Comparison of ENCODE assay signal across 30 mouse cellular contexts in the genomic region with DNA sequence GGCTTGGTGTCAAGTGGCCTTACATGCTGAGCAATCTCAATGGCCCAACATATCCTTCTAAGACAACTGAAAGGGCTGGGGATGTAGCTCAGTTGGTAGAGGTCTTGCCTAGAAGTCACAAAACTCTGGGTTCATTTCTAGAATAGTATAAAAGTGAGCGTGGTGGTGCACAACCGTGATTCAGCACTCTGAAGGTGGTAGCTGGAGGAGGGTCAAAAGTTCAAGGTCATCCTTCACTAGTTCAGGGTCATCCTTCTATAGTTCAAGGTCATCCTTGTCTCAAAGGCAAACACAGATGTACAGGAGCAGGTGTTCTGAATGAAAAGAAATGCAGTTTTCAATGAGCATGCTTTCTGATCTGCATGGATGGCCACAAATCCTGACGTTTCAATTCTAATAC.
DNase-seq lines count a peak whose midpoint lies in the region; ATAC-seq and TF ChIP-seq lines count a peak whose summit lies in the region.
"Had no signal": no experiment of that assay in that cellular context is flagged by ENCODE, and none has a peak within 500 bp of the region (broad histone marks: within the 10 kb centered on the region; RNA-seq: fewer than 3 reads in every experiment).

No protein-coding gene starts in this region.

- H3K4me3 ChIP-seq in limb, embryonic 12.5 days (replicated peaks) = no peak overlapping the region
- no peak overlapping the region for H3K4me3 ChIP-seq in limb, embryonic 10.5 days
- H3K4me3 ChIP-seq in limb, embryonic 13.5 days = no peak overlapping the region
- no peak overlapping the region for H3K4me3 ChIP-seq in hindbrain, embryonic 13.5 days
- H3K4me3 ChIP-seq in layer of hippocampus, adult 2 months = no peak overlapping the region
- H3K4me3 ChIP-seq: embryonic facial prominence, embryonic 10.5 days; embryonic facial prominence, embryonic 13.5 days; forebrain, embryonic 10.5 days; forebrain, embryonic 13.5 days; heart, embryonic 12.5 days; heart, embryonic 15.5 days; hindbrain, embryonic 10.5 days had no signal

- H3K4me2 ChIP-seq in limb, embryonic 12.5 days = no peak overlapping the region
- no peak overlapping the region for H3K4me2 ChIP-seq in limb, embryonic 13.5 days (replicated peaks)
- H3K4me2 ChIP-seq in hindbrain, embryonic 13.5 days = no peak overlapping the region
- H3K4me2 ChIP-seq: embryonic facial prominence, embryonic 13.5 days; forebrain, embryonic 13.5 days; heart, embryonic 12.5 days; heart, embryonic 15.5 days; hindbrain, embryonic 14.5 days had no signal

- H3K9ac ChIP-seq in limb, embryonic 12.5 days (replicated peaks) = no peak overlapping the region
- no peak overlapping the region for H3K9ac ChIP-seq in limb, embryonic 13.5 days
- H3K9ac ChIP-seq in hindbrain, embryonic 13.5 days = no peak overlapping the region
- H3K9ac ChIP-seq: embryonic facial prominence, embryonic 13.5 days; forebrain, embryonic 13.5 days; heart, embryonic 12.5 days; heart, embryonic 15.5 days; hindbrain, embryonic 14.5 days had no signal

- H3K27ac ChIP-seq in limb, embryonic 12.5 days = peak overlapping the region; percentile 41; the same call in 1 of the 2 replicates
- H3K27ac ChIP-seq in limb, embryonic 10.5 days = no peak overlapping the region
- peak overlapping the region; percentile 39 for H3K27ac ChIP-seq in limb, embryonic 13.5 days
- H3K27ac ChIP-seq in hindbrain, embryonic 13.5 days = no peak overlapping the region
- no peak overlapping the region for H3K27ac ChIP-seq in layer of hippocampus, adult 2 months
- H3K27ac ChIP-seq: embryonic facial prominence, embryonic 13.5 days; forebrain, embryonic 10.5 days; forebrain, embryonic 13.5 days; heart, embryonic 15.5 days; hindbrain, embryonic 10.5 days; hindbrain, embryonic 14.5 days; hindbrain, postnatal 0 days had no signal

- no peaks in the 10 kb centered on the region for H3K27me3 ChIP-seq in limb, embryonic 12.5 days
- no peaks in the 10 kb centered on the region for H3K27me3 ChIP-seq in limb, embryonic 10.5 days (ENCODE audit: low read depth, poor library complexity, severe bottlenecking)
- no peaks in the 10 kb centered on the region for H3K27me3 ChIP-seq in limb, embryonic 13.5 days
- H3K27me3 ChIP-seq in hindbrain, embryonic 13.5 days = no peaks in the 10 kb centered on the region
- H3K27me3 ChIP-seq: CH12.LX; embryonic facial prominence, embryonic 13.5 days; forebrain, embryonic 13.5 days; heart, embryonic 15.5 days had no signal

- H3K36me3 ChIP-seq in limb, embryonic 12.5 days = no peaks in the 10 kb centered on the region
- H3K36me3 ChIP-seq in limb, embryonic 10.5 days = no peaks in the 10 kb centered on the region
- no peaks in the 10 kb centered on the region for H3K36me3 ChIP-seq in limb, embryonic 13.5 days
- no peaks in the 10 kb centered on the region for H3K36me3 ChIP-seq in hindbrain, embryonic 13.5 days
- H3K36me3 ChIP-seq: embryonic facial prominence, embryonic 10.5 days; embryonic facial prominence, embryonic 13.5 days; forebrain, embryonic 10.5 days; heart, embryonic 12.5 days; heart, embryonic 15.5 days; hindbrain, embryonic 10.5 days had no signal

- WGBS in limb, embryonic 12.5 days = 79% methylated on average over 3 of the region's 3 CpGs
- 86% methylated on average over 3 of the region's 3 CpGs for WGBS in limb, embryonic 10.5 days
- WGBS in limb, embryonic 13.5 days = 76% methylated on average over 3 of the region's 3 CpGs
- WGBS in hindbrain, embryonic 13.5 days = 75% methylated on average over 3 of the region's 3 CpGs

- no peaks in the 10 kb centered on the region for H3K9me3 ChIP-seq in limb, embryonic 12.5 days
- H3K9me3 ChIP-seq in limb, embryonic 10.5 days (replicated peaks) = no peaks in the 10 kb centered on the region
- no peaks in the 10 kb centered on the region for H3K9me3 ChIP-seq in limb, embryonic 13.5 days
- H3K9me3 ChIP-seq in hindbrain, embryonic 13.5 days = no peaks in the 10 kb centered on the region
- H3K9me3 ChIP-seq: embryonic facial prominence, embryonic 10.5 days; embryonic facial prominence, embryonic 13.5 days; forebrain, embryonic 10.5 days; forebrain, embryonic 13.5 days; heart, embryonic 12.5 days; heart, embryonic 15.5 days; hindbrain, embryonic 10.5 days had no signal

- peaks cover 21% of the 10 kb centered on the region for H3K4me1 ChIP-seq in limb, embryonic 12.5 days (replicated peaks)
- peaks cover 27% of the 10 kb centered on the region for H3K4me1 ChIP-seq in limb, embryonic 10.5 days
- peaks cover 24% of the 10 kb centered on the region for H3K4me1 ChIP-seq in limb, embryonic 13.5 days
- no peaks in the 10 kb centered on the region for H3K4me1 ChIP-seq in hindbrain, embryonic 13.5 days (replicated peaks)
- H3K4me1 ChIP-seq: forebrain, embryonic 13.5 days had no signal

- ATAC-seq in limb, embryonic 12.5 days (ENCODE audit: insufficient number of reproducible peaks, insufficient read depth, low FRiP score, low TSS enrichment, low read depth) = no peak
- no peak for ATAC-seq in limb, embryonic 13.5 days (ENCODE audit: low FRiP score, low read depth)
- no peak for ATAC-seq in hindbrain, embryonic 13.5 days (ENCODE audit: low FRiP score)
- ATAC-seq: forebrain, embryonic 13.5 days; forebrain, embryonic 16.5 days; hindbrain, postnatal 0 days had no signal

- TF ChIP-seq CTCF in layer of hippocampus, adult 2 months (conservative IDR thresholded peaks at IDR 0.05) = no peak

- DNase-seq in limb, embryonic 10.5 days (ENCODE audit: low spot score) = no peak
- DNase-seq in ES-CJ7 (ENCODE audit: low read depth, low spot score) (peak; percentile 55), R1 (ENCODE audit: low read depth, low spot score) (peak; percentile 81)
- DNase-seq in layer of hippocampus, adult 2 months (ENCODE audit: low spot score in 2 of 2) = no peak
- DNase-seq: adrenal gland, adult 2 months; adrenal gland, postnatal 14 days; B cell, adult 2 months; cerebellum, adult 11 months; cerebellum, adult 2 months; cerebellum, postnatal 10 days; cerebellum, postnatal 36 days; embryo, embryonic 11 days; gastrocnemius, postnatal 10 days; gastrocnemius, postnatal 36 days; heart, postnatal 10 days; heart, postnatal 36 days had no signal

Comparison
In these comparisons a context has a peak if more than half of its experiments do, and no peak if none do; other contexts are left out.
1. H3K27ac ChIP-seq: peak in limb, embryonic 12.5 days (single experiment) and limb, embryonic 13.5 days (single experiment); none in limb, embryonic 10.5 days (single experiment), hindbrain, embryonic 13.5 days (single experiment) and layer of hippocampus, adult 2 months (single experiment).
2. DNase-seq: peak in ES-CJ7 (single experiment) and R1 (single experiment); none in limb, embryonic 10.5 days (single experiment) and layer of hippocampus, adult 2 months (0 of 2).